8 mouse cellular contexts compared by ENCODE assay signal in genomic region chr11:35668750-35669149, GRCm38 (mm10).
A peak's percentile ranks its signal among the peaks of the same experiment; 100 is the strongest.
DNase-seq lines count a peak whose midpoint lies in the region; ATAC-seq and TF ChIP-seq lines count a peak whose summit lies in the region.

No protein-coding gene starts in this region.

- no peak; the same call in none of the 2 replicates for ATAC-seq in frontal cortex, adult (ENCODE audit: low TSS enrichment)

- peak; percentile 18 for DNase-seq in adrenal gland, postnatal 25 days
- no peak for DNase-seq in adrenal gland, adult 2 months
- DNase-seq in brain, embryonic 14.5 days (ENCODE audit: low read depth), result peak; percentile 40
- peak; percentile 93 for DNase-seq in cerebellum, postnatal 25 days
- DNase-seq in layer of hippocampus, adult 9-11 months, result peak; percentile 74
- no peak for DNase-seq in thymus, postnatal 36 days
- DNase-seq in gastrocnemius, postnatal 10 days, result no peak

- TF ChIP-seq CTCF in brain, embryonic 14.5 days (IDR thresholded peaks at IDR 0.05; ENCODE audit: borderline replicate concordance, extremely low read depth, insufficient read depth, insufficient read length), result no peak

- no peak for TF ChIP-seq POLR2A in brain, embryonic 14.5 days (IDR thresholded peaks at IDR 0.05; ENCODE audit: borderline replicate concordance, extremely low read depth, insufficient read depth, insufficient read length, poor library complexity, severe bottlenecking)

Comparison
In these comparisons a context has a peak if more than half of its experiments do, and no peak if none do; other contexts are left out.
1. DNase-seq: peak in adrenal gland, postnatal 25 days (single experiment), brain, embryonic 14.5 days (single experiment), cerebellum, postnatal 25 days (2 of 2) and layer of hippocampus, adult 9-11 months (single experiment); none in adrenal gland, adult 2 months (single experiment), thymus, postnatal 36 days (0 of 2) and gastrocnemius, postnatal 10 days (single experiment).